Mouse (Mus musculus): ENCODE results near the gene Gtf2f2. TPM values are rescaled to one million over a fixed set of nuclear protein-coding genes. Genes with fewer than 3 reads are reported as not detected.
A peak's percentile ranks its signal among the peaks of the same experiment; 100 is the strongest.

Gene Gtf2f2
- polyA plus RNA-seq, 1 experiment from 2014 or later, result 23.3 TPM

GRCm38 (mm10) chr14:75859619-75860018, 151.0 kb downstream of the Gtf2f2 start:
- no peak overlapping the region for H3K4me2 ChIP-seq

GRCm38 (mm10) chr14:75858181-75858580, 152.5 kb downstream of the Gtf2f2 start:
- 19% methylated on average over 2 of the region's 2 CpGs for WGBS
- no peak overlapping the region for H3K4me2 ChIP-seq
- H3K9me3 ChIP-seq (replicated peaks), result no peaks in the 10 kb centered on the region
- H3K27me3 ChIP-seq, result no peaks in the 10 kb centered on the region
- H3K4me3 ChIP-seq, result no peak overlapping the region
- peaks cover 4% of the 10 kb centered on the region; the same call in 1 of the 2 replicates for H3K36me3 ChIP-seq
- H3K27ac ChIP-seq, result peak overlapping the region; percentile 10; the same call in 1 of the 2 replicates
- ATAC-seq (replicated peaks; ENCODE audit: insufficient number of reproducible peaks, insufficient read depth, low FRiP score, low read depth), result no peak
- H3K4me1 ChIP-seq (replicated peaks), result peaks cover 7% of the 10 kb centered on the region; the same call in 1 of the 2 replicates
- no peak overlapping the region for H3K9ac ChIP-seq

More at GRCm38 (mm10) chr14:75859619-75860018, 151.0 kb downstream of the Gtf2f2 start:
- ATAC-seq (replicated peaks; ENCODE audit: insufficient number of reproducible peaks, insufficient read depth, low FRiP score, low read depth), result no peak
- 92% methylated on average over 2 of the region's 2 CpGs for WGBS
- Histone ChIP-seq H3K27ac (no peak overlapping the region), H3K9ac (no peak overlapping the region), H3K27me3 (no peaks in the 10 kb centered on the region), H3K4me1 (replicated peaks) (peaks cover 19% of the 10 kb centered on the region), H3K36me3 (no peaks in the 10 kb centered on the region), H3K4me3 (no peak overlapping the region), H3K9me3 (replicated peaks) (no peaks in the 10 kb centered on the region)

- Histone ChIP-seq H3K9me3 (replicated peaks) (no peaks in the 10 kb centered on the region), H3K27me3 (no peaks in the 10 kb centered on the region), H3K36me3 (peaks cover 10% of the 10 kb centered on the region), H3K27ac (no peak overlapping the region), H3K9ac (no peak overlapping the region), H3K4me1 (replicated peaks) (0 out of 2 replicates have a peak, but pooled peaks cover 4% of the 10 kb centered on the region), H3K4me3 (no peak overlapping the region), H3K4me2 (no peak overlapping the region)
- WGBS, result 53% methylated on average over 17 of the region's 17 CpGs
- ATAC-seq (replicated peaks; ENCODE audit: insufficient number of reproducible peaks, insufficient read depth, low FRiP score, low read depth), result no peak
Measured at GRCm38 (mm10) chr14:75855263-75855992, 155.2 kb downstream of the Gtf2f2 start.

GRCm38 (mm10) chr14:75852016-75852415, 158.6 kb downstream of the Gtf2f2 start:
- H3K4me1 ChIP-seq (replicated peaks), result peaks cover 18% of the 10 kb centered on the region
- H3K27me3 ChIP-seq, result no peaks in the 10 kb centered on the region
- H3K4me2 ChIP-seq, result no peak overlapping the region
- H3K36me3 ChIP-seq, result peaks cover 44% of the 10 kb centered on the region
- 87% methylated on average over 5 of the region's 5 CpGs for WGBS
- ATAC-seq (replicated peaks; ENCODE audit: insufficient number of reproducible peaks, insufficient read depth, low FRiP score, low read depth), result no peak
- no peak overlapping the region for H3K9ac ChIP-seq
- no peak overlapping the region for H3K27ac ChIP-seq
- no peak overlapping the region for H3K4me3 ChIP-seq
- no peaks in the 10 kb centered on the region for H3K9me3 ChIP-seq (replicated peaks)

GRCm38 (mm10) chr14:75850819-75851218, 159.8 kb downstream of the Gtf2f2 start:
- WGBS, result 72% methylated on average over 6 of the region's 6 CpGs
- Histone ChIP-seq H3K4me3 (no peak overlapping the region), H3K4me2 (no peak overlapping the region), H3K9me3 (replicated peaks) (no peaks in the 10 kb centered on the region), H3K36me3 (peaks cover 49% of the 10 kb centered on the region), H3K27me3 (no peaks in the 10 kb centered on the region), H3K4me1 (replicated peaks) (peaks cover 24% of the 10 kb centered on the region), H3K9ac (no peak overlapping the region), H3K27ac (no peak overlapping the region)
- ATAC-seq (replicated peaks; ENCODE audit: insufficient number of reproducible peaks, insufficient read depth, low FRiP score, low read depth), result no peak

- H3K36me3 ChIP-seq, result peaks cover 49% of the 10 kb centered on the region
Measured at GRCm38 (mm10) chr14:75849842-75850568, 160.7 kb downstream of the Gtf2f2 start.

GRCm38 (mm10) chr14:75849236-75849635, 161.4 kb downstream of the Gtf2f2 start:
- H3K4me3 ChIP-seq, result no peak overlapping the region
- no peaks in the 10 kb centered on the region for H3K27me3 ChIP-seq
- ATAC-seq (replicated peaks; ENCODE audit: insufficient number of reproducible peaks, insufficient read depth, low FRiP score, low read depth), result no peak
- H3K27ac ChIP-seq, result no peak overlapping the region
- peaks cover 20% of the 10 kb centered on the region for H3K4me1 ChIP-seq (replicated peaks)
- no peaks in the 10 kb centered on the region for H3K9me3 ChIP-seq (replicated peaks)
- H3K4me2 ChIP-seq, result no peak overlapping the region
- 70% methylated on average over 5 of the region's 5 CpGs for WGBS
- H3K9ac ChIP-seq, result no peak overlapping the region
- H3K36me3 ChIP-seq, result peaks cover 46% of the 10 kb centered on the region

More at GRCm38 (mm10) chr14:75849842-75850568, 160.7 kb downstream of the Gtf2f2 start:
- Histone ChIP-seq H3K9ac (no peak overlapping the region), H3K27me3 (no peaks in the 10 kb centered on the region), H3K4me1 (replicated peaks) (peaks cover 20% of the 10 kb centered on the region), H3K27ac (no peak overlapping the region), H3K4me2 (no peak overlapping the region), H3K9me3 (replicated peaks) (no peaks in the 10 kb centered on the region), H3K4me3 (no peak overlapping the region)
- 83% methylated on average over 6 of the region's 6 CpGs for WGBS
- ATAC-seq (replicated peaks; ENCODE audit: insufficient number of reproducible peaks, insufficient read depth, low FRiP score, low read depth), result no peak

GRCm38 (mm10) chr14:75848482-75848881, 162.2 kb downstream of the Gtf2f2 start:
- H3K9me3 ChIP-seq (replicated peaks), result no peaks in the 10 kb centered on the region
- H3K4me2 ChIP-seq, result no peak overlapping the region
- H3K4me1 ChIP-seq (replicated peaks), result peaks cover 20% of the 10 kb centered on the region
- no peak for ATAC-seq (replicated peaks; ENCODE audit: insufficient number of reproducible peaks, insufficient read depth, low FRiP score, low read depth)
- no peak overlapping the region for H3K4me3 ChIP-seq
- no peaks in the 10 kb centered on the region for H3K27me3 ChIP-seq
- H3K9ac ChIP-seq, result no peak overlapping the region
- peaks cover 45% of the 10 kb centered on the region for H3K36me3 ChIP-seq
- WGBS, result 88% methylated on average over 5 of the region's 5 CpGs
- H3K27ac ChIP-seq, result no peak overlapping the region

- WGBS, result 64% methylated on average over 4 of the region's 4 CpGs
- H3K27me3 ChIP-seq, result no peaks in the 10 kb centered on the region
- peak overlapping the region; percentile 6 for H3K4me3 ChIP-seq
- ATAC-seq (replicated peaks; ENCODE audit: insufficient number of reproducible peaks, insufficient read depth, low FRiP score, low read depth), result no peak
- H3K9me3 ChIP-seq (replicated peaks), result no peaks in the 10 kb centered on the region
- H3K27ac ChIP-seq, result 0 out of 2 replicates have a peak overlapping the region, but pooled peaks have one; percentile 7
- H3K36me3 ChIP-seq, result peaks cover 45% of the 10 kb centered on the region
- no peak overlapping the region; the same call in 1 of the 2 replicates for H3K9ac ChIP-seq
- peaks cover 23% of the 10 kb centered on the region for H3K4me1 ChIP-seq (replicated peaks)
- peak overlapping the region; percentile 67; the same call in 1 of the 2 replicates for H3K4me2 ChIP-seq
Measured at GRCm38 (mm10) chr14:75847669-75848068, 163.0 kb downstream of the Gtf2f2 start.

Measured in heart, embryonic 15.5 days (tissue).